Mouse (Mus musculus): ENCODE measurements around the gene Plxnc1.

DNA sequence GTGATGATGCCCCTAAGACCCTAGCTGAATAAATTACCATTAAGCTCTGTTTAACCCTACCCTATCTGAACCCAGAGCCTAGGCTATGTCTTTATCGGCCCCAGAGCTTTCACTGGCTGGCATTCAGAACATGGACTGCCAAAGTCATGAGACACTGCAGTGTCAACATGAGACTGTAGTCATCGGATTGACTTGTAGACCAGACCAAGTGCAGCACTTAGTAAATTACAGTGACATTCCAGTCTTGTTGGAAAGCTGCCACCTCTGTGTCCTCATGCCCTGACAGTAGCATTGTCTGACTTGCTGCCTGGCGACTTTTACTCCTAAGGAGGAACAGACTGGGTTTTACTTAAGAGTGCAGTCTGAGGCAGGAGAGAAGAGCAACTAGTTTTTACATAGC lies 155.4 kb downstream of the Plxnc1 start:
- TF ChIP-seq CTCF (IDR thresholded peaks at IDR 0.05; ENCODE audit: low read depth): no peak
- no peak for TF ChIP-seq EP300 (IDR thresholded peaks at IDR 0.05; ENCODE audit: low read depth)

Measured in liver, embryonic 14.5 days (tissue).